Mouse (Mus musculus): Measurements from ENCODE around the gene Skida1. TPM values are rescaled to one million over a fixed set of nuclear protein-coding genes. Genes with fewer than 3 reads are reported as not detected.

Gene Skida1
- total RNA-seq, 2 experiments from 2014 or later = 2.0 to 2.1 TPM

GRCm38 (mm10) chr2:18015581-18015980 is 33.3 kb downstream of the Skida1 start:
- DNase-seq = no peak

DNA sequence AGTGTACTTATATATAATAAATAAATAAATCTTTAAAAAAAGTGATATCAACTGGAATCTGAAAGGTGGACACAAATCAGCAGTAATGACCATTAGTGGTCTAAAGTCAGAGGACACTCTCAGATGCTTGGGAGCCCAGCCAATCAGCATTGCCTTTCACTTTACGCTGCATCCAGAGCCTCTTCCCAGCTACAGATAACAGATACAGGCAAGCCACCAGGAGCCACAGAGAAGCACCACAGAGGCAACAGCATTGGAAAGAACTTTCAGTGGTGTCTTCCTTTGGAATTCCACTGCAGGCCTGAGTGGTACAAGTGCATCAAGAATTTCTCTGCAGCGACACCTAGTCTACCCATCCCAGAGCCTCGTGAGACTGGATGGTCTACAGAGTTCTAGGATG is 36.0 kb downstream of the Skida1 start:
- no peak for DNase-seq

DNA sequence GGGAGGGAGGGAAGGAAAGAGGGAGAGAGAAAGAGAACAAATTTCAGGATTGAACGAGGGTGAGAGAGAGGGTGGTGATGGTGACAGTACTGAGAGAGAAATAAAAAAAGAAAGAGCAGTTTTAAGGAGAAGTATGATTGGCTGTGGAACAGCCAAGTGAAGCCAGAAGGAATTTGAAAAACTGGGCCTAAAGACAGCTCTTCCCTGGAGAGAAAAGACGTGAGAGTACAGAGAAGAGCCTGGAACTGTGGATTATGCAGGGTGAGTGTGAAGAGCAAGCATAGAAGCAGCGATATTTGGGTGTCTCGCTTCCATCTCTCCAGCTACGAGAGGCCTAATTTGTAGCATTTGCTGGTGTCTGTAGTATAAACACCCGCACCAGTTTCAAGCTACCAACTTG is 37.6 kb downstream of the Skida1 start:
- no peak for DNase-seq

GRCm38 (mm10) chr2:18005137-18005536 is 43.7 kb downstream of the Skida1 start:
- no peak for DNase-seq

GRCm38 (mm10) chr2:18004286-18004685 is 44.6 kb downstream of the Skida1 start:
- DNase-seq = no peak

DNA sequence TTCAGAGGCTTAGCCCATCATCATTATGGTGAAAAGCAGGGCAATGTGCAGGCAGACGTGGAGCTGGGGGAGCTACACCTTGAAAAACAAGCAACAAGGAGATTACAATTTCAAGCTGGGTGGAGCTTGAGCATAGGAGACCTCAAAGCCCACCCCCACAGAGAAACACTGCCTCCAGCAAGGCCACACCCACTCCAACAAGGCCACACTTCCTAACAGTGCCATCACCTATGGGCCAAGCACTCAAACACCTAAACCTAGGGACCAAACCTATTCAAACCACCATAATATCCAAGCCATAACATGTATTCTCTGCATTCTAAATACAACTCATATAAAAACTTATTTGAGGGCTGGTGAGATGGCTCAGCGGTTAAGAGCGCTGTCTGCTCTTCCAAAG is 46.5 kb downstream of the Skida1 start:
- no peak for DNase-seq

- DNase-seq = no peak
These were observed 52.0 kb downstream of the Skida1 start, which contains the start of gene H2al2a for GRCm38 (mm10) chr2:17996858-17997257. TSS of gene H2al2a (minus strand) at chr2:17996958.

Small RNA genes lying within 50 kb of the gene (microRNA-seq; reads per million reads assigned to microRNA genes)
- gene Mir7655 = 0.50 to 1.3 reads per million in 2 experiments

Other genes starting within 250 kb of the Skida1 start
- gene H2al2a, start 52.1 kb downstream of the Skida1 start, total RNA-seq (2021) = not detected
- 1 to 10 TPM; 2.2 to 2.7 TPM for gene A930004D18Rik, start 11.3 kb downstream of the Skida1 start, total RNA-seq (2021)
- 10 to 100 TPM; 21.7 to 33.1 TPM for gene Mllt10, start 6.2 kb upstream of the Skida1 start, total RNA-seq (2021)